Mouse (Mus musculus) CD4-positive helper T cell, adult 2 months (primary cell): Measurements from ENCODE around the gene Ctla4.

ENCODE experiments used
- DNase-seq: peaks from one replicate; pipeline ENCODE4 v3.0.0-alpha.2; 2012; ENCODE audit warnings: low read depth, missing footprints, low spot score

Ctla4 gene

DNA sequence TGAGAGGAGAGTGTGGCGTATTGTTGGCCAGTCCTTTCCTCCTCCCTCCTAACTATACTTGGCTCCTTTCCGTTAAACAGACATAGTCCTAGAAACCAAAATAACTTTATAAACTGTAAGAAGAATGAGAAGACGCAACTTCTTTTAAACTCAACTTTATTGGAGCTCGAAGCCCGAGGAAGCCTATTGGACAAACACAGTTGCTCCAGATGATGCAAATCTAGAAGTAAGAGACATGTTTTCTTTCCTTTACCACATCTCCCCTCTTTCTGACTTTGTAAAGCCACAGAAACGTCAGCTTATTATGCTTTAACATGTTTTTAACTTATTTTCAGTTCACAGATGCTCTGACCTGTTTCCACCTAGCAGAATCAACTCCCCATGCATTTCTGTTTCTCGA is at the start of gene Ctla4:
Gene Ctla4, plus strand, starts transcription at position 20 of the 400 bp plus-strand sequence.
- no peak for DNase-seq

DNA sequence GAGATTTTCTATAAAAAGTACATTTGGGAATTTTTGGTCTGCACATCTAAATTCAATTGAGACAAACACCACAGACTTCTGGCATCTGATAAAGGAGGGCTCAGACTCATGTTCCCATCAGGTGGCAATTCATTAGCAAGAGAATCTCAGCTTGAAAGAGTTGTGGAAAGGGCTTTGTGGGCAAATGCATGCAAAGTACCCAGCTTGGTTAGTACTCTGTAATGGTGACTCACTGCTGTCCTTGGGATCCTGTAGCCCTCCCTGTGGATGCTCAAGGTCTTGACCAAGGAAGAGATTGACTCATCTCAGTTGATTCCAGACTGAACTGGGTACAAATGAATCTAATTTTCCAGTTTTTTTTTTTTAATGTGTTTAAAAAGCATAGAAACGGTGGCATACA is 47.6 kb upstream of the Ctla4 start:
- no peak for DNase-seq

DNA sequence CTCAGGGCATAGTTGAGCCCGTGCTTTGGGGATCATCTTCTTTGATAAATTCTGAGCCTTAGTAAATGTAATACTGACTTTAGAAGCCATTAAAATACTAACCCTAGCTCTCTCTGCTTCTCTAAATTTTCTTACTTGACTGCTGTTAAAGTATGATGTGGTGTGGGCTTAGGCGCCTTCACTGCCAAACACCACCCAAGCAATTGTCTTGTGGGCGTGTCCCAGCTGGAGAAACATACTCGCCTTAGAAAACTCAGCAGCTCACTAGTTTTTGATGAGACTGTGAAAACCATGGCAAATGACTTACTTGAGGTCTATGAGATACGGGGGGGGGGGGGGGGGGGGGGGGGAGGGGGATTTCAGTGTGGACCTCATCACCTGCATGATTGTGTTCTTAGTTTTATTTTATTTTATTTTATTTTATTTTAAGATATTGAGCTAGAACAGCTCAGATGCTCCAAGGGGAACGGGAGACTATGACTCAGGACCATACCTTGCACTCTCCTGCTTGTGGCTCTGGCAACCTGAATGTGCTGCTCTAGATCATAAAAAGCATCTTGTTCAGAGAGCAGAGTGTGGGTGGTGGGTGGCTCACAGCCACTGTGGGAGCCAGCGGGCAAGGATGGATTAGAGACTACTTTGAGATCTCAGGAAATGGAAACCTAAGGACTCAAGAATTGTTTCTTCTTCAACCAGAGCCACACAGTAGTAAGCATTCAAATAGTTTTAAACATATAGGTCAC is 41.3 kb upstream of the Ctla4 start:
- no peak for DNase-seq

DNA sequence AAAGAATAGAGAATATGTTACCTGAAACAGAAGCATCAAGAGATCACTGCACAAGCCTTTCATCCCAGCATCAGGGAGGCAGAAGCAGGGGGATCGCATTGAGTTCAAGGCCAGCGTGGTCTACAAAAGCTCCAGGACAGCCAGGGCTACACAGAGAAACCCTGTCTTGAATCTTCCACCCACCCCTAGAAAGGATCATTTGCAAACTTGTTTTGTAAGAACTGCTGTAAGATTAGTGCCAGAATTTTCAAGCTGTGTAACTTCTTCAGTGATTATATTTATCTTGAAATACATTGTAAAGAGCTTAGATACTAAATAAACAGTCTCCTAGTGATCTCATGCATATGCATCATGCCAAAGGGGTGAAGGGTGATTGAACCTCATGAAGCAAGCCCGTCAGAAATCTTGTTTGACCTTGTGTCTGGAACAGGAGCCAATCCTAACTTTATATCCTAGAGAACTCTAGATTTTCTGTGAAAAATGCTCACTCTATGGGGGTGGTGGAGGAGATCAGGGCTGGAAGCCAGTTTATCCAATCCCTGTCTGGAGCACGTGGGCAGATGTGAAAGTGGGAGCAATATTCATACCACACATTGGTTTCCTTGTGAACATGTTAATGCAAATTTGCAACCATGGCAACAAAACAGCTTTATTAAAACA is 40.1 kb upstream of the Ctla4 start:
- no peak for DNase-seq

DNA sequence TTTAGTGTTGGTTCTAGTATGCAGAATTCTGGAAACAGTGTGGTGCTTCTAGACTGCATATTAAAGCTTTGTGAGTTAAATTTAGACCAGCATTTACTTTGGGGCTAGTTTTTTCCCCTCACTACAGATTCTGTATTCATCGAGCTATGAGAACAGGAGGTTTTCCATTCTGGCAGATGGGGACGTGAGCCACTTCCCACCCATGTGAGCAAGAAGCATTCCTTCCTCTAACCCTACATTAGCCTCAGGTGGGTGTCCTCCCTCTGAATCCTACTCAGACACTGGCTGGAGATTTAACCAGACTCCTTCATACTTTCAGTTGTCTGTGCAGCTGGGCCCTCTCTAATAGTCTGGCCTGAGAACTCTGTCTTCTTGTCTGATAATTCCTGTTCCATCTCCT is 37.7 kb upstream of the Ctla4 start:
- no peak for DNase-seq

DNA sequence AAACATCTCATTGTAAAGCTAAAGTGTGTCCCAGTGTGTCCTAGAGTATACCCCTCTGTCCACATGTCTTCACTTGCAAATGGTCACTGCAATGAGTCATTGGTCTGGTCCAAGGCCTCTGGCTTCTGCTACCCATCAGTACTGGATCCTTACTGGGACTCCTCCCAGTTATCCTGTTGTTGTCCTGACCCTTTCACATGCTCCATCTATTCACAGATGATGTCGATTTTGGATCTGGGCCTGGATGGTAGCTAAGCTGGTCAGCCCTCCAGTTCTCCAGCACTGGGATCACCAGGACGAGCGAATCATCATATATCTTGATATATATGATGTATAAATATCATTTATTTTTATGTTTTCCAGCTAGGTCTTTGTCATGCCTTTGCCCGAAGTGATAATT is 37.0 kb upstream of the Ctla4 start:
- DNase-seq = no peak

DNA sequence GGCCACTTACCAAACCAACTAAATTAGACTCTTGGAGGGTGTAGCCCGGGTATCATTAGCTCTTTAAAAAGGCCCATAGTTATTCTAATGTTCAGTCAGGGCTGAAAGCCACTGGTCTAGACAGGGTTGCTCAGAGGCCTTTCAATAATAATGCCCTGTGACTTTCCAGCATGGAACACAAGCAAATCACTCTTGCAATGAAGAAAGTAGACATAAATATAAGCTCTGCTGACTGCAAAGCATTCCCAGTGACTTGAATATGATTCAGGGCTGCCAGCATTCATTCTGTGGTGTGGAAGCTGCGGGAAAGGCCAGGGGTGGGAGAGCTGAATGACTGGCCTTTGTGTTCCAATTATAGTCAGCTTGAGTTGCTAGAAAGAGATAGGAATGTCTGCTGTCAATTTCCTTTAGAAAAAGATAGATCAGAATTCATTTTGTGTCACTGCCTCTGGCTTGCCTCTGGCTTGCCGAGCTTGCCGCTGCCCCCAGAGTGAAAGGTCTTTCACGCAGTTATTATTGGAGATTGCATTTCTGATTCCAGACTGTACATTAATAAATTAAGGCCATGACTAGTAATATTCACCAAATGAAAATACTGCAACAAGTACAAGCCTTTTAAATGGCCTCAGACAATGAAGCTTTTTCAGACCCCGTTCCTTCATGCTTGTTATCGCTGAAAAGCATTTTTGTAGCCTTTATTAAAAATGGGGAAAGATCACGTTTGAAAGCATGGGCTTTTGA is 35.6 kb upstream of the Ctla4 start:
- DNase-seq = no peak

DNA sequence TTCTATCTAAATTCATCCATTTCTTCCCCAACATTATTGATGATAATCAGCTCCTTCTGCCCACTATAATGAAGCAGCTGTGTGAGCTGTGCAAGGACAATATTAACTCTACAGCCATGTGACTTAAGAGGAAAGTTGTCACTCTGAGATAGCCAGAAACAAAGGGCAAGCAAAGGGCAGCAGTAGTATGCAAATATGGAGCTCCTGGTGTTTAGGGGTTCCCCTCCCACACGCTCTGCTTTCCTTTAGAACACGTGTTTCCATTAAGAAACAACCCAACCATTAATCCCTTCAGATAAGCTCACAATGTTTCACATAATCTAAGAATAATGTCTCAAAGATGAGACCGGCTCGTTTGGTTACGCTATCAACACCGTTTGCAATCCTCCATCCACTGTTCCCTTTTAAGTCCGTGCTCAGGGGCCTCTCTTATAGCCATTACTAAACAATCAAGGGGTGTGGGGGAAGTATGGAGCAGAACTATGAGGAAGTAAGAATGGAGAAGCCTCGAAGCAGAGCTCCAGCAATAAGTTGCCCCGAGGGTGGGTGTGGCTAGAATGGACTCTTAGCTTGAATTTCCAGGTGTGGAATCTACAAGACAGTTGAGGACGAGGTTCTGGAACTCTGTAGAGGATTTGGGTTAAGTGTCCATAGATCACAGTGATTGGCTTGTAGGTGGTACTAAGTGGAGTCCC is 34.6 kb upstream of the Ctla4 start:
- DNase-seq = no peak

DNA sequence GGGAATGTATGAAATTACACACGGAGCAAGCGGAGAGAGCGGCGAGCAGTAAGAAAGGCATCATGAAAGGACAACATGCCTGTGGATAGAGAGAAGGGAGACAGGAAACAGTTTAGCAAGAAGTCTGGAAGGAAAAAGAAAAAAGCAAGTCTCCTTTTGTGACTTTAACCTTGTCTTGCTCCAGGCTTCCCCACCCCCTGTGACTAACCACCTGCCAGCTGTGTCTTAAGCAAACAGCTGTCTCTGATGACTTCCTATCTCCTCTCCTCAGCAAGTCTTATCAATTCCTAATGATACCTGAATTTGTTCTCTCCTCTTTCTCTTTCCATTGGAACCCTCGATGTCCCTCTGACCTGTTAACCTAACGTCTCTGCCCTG is 34.0 kb upstream of the Ctla4 start:
- DNase-seq = no peak

DNA sequence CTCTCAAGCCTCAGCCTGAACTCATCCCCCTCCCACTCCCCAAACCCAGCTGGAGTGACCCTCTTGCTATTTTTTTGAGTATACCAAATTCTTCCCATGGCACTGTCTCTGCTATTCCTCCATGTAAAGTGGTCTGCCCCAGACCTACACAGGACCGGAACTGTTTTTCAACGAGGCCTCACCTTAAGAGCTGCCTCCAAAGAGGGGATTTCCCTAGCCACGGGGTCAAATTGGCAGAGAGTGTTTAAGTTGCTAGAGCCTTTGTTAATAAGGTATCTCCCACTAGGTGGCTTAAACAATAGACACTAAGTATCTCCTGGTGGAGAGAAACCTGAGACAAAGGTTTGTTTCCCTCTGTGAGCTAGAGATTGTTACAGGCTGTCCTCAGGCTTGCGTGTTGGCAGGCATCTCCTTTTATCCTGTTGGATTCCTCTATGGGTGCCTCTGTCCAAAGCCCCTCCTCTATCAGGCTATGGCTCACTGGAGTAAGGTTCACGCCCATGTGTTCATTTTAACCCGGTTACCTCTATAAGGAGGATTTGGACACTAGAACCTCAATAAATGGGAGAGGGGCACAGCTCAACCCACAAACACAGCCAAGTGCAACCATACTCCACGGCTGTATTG is 33.4 kb upstream of the Ctla4 start:
- DNase-seq = peak; percentile 70

DNA sequence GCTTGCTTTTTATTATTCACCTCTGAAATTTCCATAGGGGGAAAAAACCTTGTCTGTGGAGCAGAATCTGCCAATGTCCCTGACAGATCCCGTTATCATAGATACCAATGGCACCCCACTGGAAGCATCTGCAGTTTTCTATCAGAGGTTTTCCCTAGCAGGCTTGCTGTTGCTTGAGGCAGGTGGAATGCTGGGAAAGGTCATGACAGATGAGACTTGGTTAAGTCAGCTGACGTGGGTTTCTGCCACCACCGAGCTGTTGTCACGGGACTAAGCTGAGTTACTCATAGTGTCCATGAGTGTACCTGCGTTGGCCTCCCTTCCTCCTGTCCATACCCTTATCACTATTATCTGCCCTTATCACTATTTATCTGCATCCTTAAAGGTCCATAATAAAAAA is 32.8 kb upstream of the Ctla4 start:
- DNase-seq = no peak

DNA sequence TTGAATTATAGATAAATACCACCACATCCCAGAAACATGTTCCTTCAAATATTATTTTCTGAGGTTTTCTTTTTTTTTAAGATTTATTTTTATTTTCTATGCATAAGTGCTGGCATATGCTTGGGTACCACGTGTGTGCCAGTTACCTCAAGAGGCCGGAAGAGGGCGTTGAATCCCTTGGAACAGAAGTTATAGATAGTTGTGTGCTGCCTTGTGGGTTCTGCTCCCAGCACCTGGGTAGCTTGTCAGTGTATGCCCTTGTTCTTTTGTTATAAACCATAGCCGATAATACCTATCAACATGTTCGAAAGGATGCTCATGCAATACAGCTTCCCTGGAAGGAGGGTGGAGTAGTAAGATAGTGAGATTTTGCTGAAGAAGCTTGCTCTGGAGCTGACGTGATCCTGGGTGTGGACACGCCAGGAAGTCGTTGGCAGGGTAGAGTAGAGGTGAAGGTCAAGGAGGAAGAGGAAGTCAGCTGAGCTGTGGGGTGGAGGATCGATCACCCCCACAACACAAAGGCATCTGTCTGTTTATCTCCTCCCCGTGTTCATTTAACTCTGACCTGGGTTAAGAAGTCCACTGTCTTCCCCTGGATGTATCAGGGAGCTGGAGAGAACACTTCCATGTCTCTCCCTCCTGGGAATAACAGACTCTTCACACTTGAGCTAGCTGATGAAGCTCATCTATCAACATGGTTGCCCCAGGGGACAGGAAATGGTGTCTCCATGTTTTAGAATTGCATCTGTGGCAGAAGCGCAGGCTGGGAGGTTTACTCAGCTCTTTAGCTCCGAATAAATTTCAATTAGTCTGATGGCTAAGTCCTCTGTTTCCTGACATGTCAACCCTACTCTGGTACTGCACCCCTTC is 29.2 kb upstream of the Ctla4 start:
- peak; percentile 31 for DNase-seq

DNA sequence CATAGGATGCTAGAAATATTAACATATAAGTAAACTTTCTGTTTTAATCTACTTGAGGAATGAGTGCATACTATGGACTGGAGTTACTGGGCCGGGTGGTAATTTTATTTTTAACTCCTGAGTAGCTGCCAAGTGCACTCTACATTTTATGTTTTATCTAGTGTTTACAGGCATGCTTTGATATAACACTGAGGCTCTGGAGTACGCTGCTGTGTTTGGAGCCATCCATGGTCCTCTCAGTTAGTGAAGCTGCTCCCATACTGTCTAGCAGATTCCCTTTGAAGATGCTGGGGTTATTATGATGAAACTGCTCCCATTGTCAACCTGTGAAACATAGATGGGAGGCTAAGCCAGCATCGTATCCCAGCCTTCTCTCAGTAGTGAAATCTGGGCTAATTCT is 27.6 kb upstream of the Ctla4 start:
- no peak for DNase-seq

DNA sequence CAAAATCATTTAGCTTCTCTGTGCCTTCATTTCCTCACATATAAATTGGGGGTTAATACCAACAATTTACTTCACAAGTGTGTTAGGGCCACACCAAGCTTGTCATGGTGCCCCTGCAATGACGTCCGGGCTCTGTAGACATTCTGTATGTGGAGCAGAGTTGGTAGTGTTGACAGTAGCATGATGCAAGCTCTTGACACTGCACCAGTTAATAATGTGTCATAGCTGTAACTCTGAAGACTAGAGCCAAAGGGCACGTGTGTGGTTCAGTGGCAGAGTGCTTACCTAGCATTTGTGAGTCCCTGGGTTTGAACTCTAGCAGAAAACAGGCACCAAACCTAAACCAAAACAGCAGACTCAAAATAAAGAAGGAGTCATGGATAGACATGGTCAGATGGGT is 27.0 kb upstream of the Ctla4 start:
- no peak for DNase-seq

DNA sequence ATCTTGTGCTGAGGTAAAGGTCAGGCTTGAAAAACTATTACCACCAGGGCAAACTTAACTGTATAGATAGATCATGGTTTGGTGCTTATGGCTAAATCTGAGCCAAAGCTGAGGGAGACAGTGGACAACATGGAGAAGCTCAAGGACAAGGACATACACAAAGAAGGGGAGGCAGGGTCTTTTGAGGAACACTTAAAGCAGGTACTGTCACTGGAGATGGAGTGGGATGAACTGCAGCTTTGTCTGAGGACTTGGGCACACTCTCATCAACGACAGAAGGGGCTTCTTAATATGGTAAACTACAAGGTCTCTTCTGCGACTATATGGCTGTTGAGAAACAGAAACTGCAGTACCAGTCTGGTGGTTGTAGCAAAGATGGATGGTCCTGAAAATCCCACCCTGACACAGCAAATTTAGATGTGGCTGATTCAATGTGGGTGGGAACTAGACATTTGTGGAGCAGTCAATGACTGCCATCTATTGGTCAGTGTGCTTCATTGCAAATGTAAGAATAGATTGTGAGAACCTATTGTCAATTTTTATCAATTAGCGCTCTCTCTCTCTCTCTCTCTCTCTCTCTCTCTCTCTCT is 26.3 kb upstream of the Ctla4 start:
- peak; percentile 70 for DNase-seq

DNA sequence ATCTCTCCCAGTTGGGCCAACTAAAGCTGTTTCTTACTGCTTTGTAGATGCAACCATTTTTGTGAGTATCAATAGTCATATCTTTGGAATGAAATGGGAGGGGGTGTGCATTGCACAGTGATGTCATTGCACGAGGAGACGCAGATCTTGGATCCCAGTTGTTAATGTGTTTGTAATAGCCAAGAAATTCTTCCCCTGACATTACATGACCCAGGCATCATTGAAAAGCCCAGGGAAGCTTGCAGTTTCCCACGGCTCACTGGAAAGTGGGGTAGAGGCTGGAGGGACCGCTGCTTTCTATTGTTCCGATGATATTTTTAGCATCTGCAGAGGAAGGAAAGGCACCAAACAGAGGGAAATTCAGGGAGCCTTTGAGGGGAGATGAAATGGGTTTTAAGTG is 25.8 kb upstream of the Ctla4 start:
- no peak for DNase-seq

DNA sequence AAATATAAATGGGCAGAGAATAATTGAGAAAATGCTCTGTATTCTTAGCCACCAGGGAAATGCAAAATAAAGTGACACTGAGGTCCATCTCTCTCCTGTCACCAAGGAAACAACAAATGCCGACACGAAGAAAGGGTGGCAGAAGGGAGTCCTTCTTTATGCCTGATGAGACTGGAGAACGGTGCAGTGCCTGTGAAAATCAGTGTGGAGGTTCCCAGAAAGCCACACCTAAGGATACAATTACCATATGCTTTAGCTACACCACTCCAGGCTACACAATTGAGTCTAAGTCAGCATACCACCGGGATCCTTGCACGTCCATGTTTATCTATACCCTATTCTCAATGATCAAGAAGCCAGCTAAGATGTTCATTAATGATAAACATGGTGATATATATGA is 25.4 kb upstream of the Ctla4 start:
- no peak for DNase-seq

DNA sequence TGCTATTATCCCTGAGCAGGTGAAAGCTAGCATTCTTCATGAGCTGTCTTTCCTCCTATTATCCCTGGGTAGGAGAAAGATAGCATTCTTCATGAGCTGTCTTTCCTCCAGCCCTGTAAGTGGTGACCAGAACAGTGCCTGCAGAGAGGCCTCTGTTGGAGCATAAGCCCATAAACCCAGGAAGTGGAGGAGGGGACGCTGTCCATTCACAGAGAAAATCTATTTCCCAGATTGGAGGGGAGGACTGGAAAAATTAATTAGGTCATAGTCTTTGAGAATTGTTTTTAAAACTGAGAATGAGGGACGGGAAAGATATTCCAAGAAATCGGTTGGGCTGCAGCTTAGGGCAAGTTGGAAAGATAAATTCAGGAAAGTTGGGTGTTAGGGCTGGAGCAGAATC is 24.3 kb upstream of the Ctla4 start:
- DNase-seq = no peak

DNA sequence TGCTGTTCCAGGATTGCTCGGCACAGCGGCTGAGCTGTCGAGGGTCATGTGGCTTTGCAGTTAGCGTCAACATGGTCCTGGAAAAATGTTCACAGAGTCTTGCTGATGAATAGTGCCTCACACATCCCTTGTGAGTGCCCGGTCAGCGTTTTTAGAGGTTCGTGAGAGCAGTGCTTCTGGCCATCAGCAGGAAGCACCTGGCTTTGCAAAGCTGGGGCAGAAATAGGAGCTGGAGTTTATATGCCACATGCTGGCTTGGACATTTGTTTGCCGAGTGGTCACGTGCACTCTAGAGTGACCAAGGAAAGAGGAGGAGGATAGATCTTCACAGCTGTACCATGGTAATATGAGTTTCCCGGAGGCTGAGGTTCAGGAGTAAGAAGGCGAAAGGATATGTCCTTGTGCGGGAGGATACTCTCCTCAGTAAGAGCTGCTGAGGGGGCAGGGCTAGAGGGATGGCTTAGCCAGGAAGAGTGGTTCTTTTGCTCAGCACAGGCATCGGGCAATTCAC is 23.8 kb upstream of the Ctla4 start:
- no peak for DNase-seq

DNA sequence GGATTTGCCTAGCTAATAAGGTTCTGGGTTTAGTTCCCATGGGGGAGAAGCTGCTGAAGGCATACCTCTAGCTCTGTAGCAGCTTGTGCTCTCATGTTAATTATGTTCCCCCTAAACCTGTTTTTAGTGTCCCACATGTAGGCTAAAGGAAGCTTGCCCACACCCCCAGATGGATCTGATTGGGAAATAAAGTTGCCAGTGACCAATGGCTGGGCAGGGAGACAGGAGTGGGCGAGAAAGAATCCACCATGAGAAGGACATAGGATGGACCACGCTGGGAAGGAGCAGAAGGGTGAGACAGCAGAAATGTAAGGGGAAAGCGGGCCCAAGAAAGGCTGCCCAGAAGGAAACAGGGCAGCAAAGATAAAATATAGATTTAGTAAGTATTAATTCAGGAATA is 23.1 kb upstream of the Ctla4 start:
- DNase-seq = no peak
